Mouse (Mus musculus) erythroblast, embryonic 14.5 days (primary cell): ENCODE data around the gene Knstrn.

Experiments used
- GATA1 ChIP-seq: IDR thresholded peaks from 2 replicates; pipeline ENCODE4 v1.6.1; 2012; ENCODE audit warnings: low read length, inconsistent platforms, mixed read lengths
- TAL1 ChIP-seq: IDR thresholded peaks from 3 replicates; pipeline ENCODE4 v1.6.1; 2012; ENCODE audit warnings: low read length, inconsistent platforms, mixed read lengths

- TF ChIP-seq TAL1 = no peak
- no peak for TF ChIP-seq GATA1
Measured at GRCm38 (mm10) chr2:118781115-118781514, 32.7 kb upstream of the Knstrn start.
